Mouse (Mus musculus) olfactory bulb, adult 2 months (tissue): ENCODE measurements at regions not wholly inside any gene's neighbourhood (a gene's known extent, or its start where the extent isn't known, plus 50 kb on each side); places are given as distances from the start of the nearest gene placed in this dataset.

ENCODE experiments used
- H3K27ac ChIP-seq: fragments of 200-500 bp; 2 replicates; pipeline ENCODE4 v1.5.1; 2012; ENCODE audit warnings: low read depth, low read length; ENCODE audit not compliant: insufficient read depth
- H3K4me1 ChIP-seq: fragments of 200-500 bp; 2 replicates; pipeline ENCODE4 v1.6.1; 2012; ENCODE audit warnings: low read length; ENCODE audit not compliant: control insufficient read depth, insufficient read depth
- H3K4me3 ChIP-seq: fragments of 200-500 bp; 2 replicates; pipeline ENCODE4 v1.5.1; 2012; ENCODE audit warnings: mild to moderate bottlenecking, low read depth, low read length, moderate library complexity; ENCODE audit not compliant: insufficient read depth
- CTCF ChIP-seq: fragments of 200-500 bp; IDR thresholded peaks from 2 replicates; pipeline ENCODE4 v1.5.1; 2012; ENCODE audit warnings: low read depth, mild to moderate bottlenecking, low read length, moderate library complexity; ENCODE audit not compliant: insufficient read depth
- POLR2A ChIP-seq: fragments of 200-500 bp; IDR thresholded peaks from 2 replicates; pipeline ENCODE4 v1.6.1; 2012; ENCODE audit warnings: mild to moderate bottlenecking, low read depth, low read length, moderate library complexity; ENCODE audit not compliant: insufficient read depth
- WGBS: fragments of 180-500 bp; shearing (Covaris S2); methylation state at CpG from one replicate; pipeline ENCODE4 v1.1.7; 2018; 5-methylcytosine and 5-hydroxymethylcytosine counted together

GRCm38 (mm10) chr6:49716945-49717344, 105.6 kb upstream of the Npy start:
- TF ChIP-seq CTCF, result no peak
- TF ChIP-seq POLR2A, result no peak
- no peaks in the 10 kb centered on the region for H3K4me1 ChIP-seq
- WGBS, result 17% methylated on average over 1 of the region's 1 CpGs
- 0 out of 2 replicates have a peak overlapping the region, but pooled peaks have one; percentile 33 for H3K27ac ChIP-seq
- no peak overlapping the region for H3K4me3 ChIP-seq

GRCm38 (mm10) chr6:49733191-49733590, 89.3 kb upstream of the Npy start:
- Histone ChIP-seq H3K4me1 (no peaks in the 10 kb centered on the region), H3K4me3 (no peak overlapping the region), H3K27ac (no peak overlapping the region)
- TF ChIP-seq POLR2A (no peak), CTCF (no peak)
- 75% methylated on average over 5 of the region's 5 CpGs for WGBS

- 73% methylated on average over 3 of the region's 3 CpGs for WGBS
- H3K4me3 ChIP-seq, result no peak overlapping the region
- no peak overlapping the region for H3K27ac ChIP-seq
- no peaks in the 10 kb centered on the region for H3K4me1 ChIP-seq
- no peak for TF ChIP-seq CTCF
- no peak for TF ChIP-seq POLR2A
Measured at GRCm38 (mm10) chr6:49743157-49743556, 79.4 kb upstream of the Npy start.

- H3K27ac ChIP-seq, result no peak overlapping the region
Measured at GRCm38 (mm10) chr6:49745301-49745700, 77.2 kb upstream of the Npy start.

GRCm38 (mm10) chr6:49750544-49750943, 72.0 kb upstream of the Npy start:
- WGBS, result 63% methylated on average over 2 of the region's 2 CpGs
- H3K4me1 ChIP-seq, result no peaks in the 10 kb centered on the region; the same call in 1 of the 2 replicates
- no peak overlapping the region for H3K27ac ChIP-seq
- TF ChIP-seq CTCF, result no peak
- TF ChIP-seq POLR2A, result no peak
- H3K4me3 ChIP-seq, result no peak overlapping the region

More at GRCm38 (mm10) chr6:49745301-49745700, 77.2 kb upstream of the Npy start:
- no peaks in the 10 kb centered on the region; the same call in 1 of the 2 replicates for H3K4me1 ChIP-seq
- H3K4me3 ChIP-seq, result no peak overlapping the region
- TF ChIP-seq CTCF (no peak), POLR2A (no peak)
- 72% methylated on average over 4 of the region's 4 CpGs for WGBS

GRCm38 (mm10) chr6:49759614-49760013, 62.9 kb upstream of the Npy start:
- 92% methylated on average over 6 of the region's 6 CpGs for WGBS
- Histone ChIP-seq H3K27ac (no peak overlapping the region), H3K4me1 (no peaks in the 10 kb centered on the region), H3K4me3 (no peak overlapping the region)
- TF ChIP-seq CTCF, result no peak
- TF ChIP-seq POLR2A, result no peak

- Histone ChIP-seq H3K4me1 (no peaks in the 10 kb centered on the region), H3K27ac (no peak overlapping the region), H3K4me3 (no peak overlapping the region)
- TF ChIP-seq POLR2A (no peak), CTCF (no peak)
- WGBS, result 87% methylated on average over 4 of the region's 4 CpGs
Measured at GRCm38 (mm10) chr6:49764746-49765145, 57.8 kb upstream of the Npy start.

GRCm38 (mm10) chr6:49769904-49770720, 52.4 kb upstream of the Npy start:
- Histone ChIP-seq H3K27ac (no peak overlapping the region), H3K4me3 (no peak overlapping the region), H3K4me1 (no peaks in the 10 kb centered on the region)
- WGBS, result 68% methylated on average over 11 of the region's 11 CpGs
- TF ChIP-seq CTCF (no peak), POLR2A (no peak)
